Mouse (Mus musculus): ENCODE results near the gene Muc5ac. TPM values are rescaled to one million over a fixed set of nuclear protein-coding genes. Genes with fewer than 3 reads are reported as not detected.

Gene Muc5ac
- polyA plus RNA-seq, 1 experiment from 2014 or later = not detected

GRCm38 (mm10) chr7:141861046-141861445 lies 72.3 kb downstream of the Muc5ac start:
- Histone ChIP-seq H3K27ac (no peak overlapping the region), H3K4me3 (no peak overlapping the region), H3K4me1 (replicated peaks) (no peaks in the 10 kb centered on the region), H3K36me3 (no peaks in the 10 kb centered on the region), H3K27me3 (ENCODE audit: insufficient read depth, poor library complexity, severe bottlenecking) (no peaks in the 10 kb centered on the region), H3K9me3 (no peaks in the 10 kb centered on the region)
- DNase-seq (ENCODE audit: low spot score) = no peak
- 92% methylated on average over 4 of the region's 4 CpGs for WGBS

Other genes starting within 250 kb of the Muc5ac start
- 24.9 and 30.2 TPM in 2 replicates for gene Chid1, start 249.1 kb upstream of the Muc5ac start, polyA plus RNA-seq (2016; fragmentation: Nextera tagmentation; extraction: Ambion mirVana)
- gene Ap2a2, start 226.8 kb upstream of the Muc5ac start, polyA plus RNA-seq (2016; fragmentation: Nextera tagmentation; extraction: Ambion mirVana) = 105 and 108 TPM in 2 replicates
- gene Muc6, start 133.7 kb upstream of the Muc5ac start, polyA plus RNA-seq (2016; fragmentation: Nextera tagmentation; extraction: Ambion mirVana) = 0.12 and 0.26 TPM in 2 replicates
- 0.41 and 0.47 TPM in 2 replicates for gene Muc2, start 98.6 kb upstream of the Muc5ac start, polyA plus RNA-seq (2016; fragmentation: Nextera tagmentation; extraction: Ambion mirVana)
- gene Muc5b, start 50.1 kb downstream of the Muc5ac start, polyA plus RNA-seq (2016; fragmentation: Nextera tagmentation; extraction: Ambion mirVana) = 0.01 and 0.02 TPM in 2 replicates
- gene Tollip, start 129.5 kb downstream of the Muc5ac start, polyA plus RNA-seq (2016; fragmentation: Nextera tagmentation; extraction: Ambion mirVana) = 60.3 and 69.0 TPM in 2 replicates
- 8.7 and 14.1 TPM in 2 replicates for gene Brsk2, start 160.8 kb downstream of the Muc5ac start, polyA plus RNA-seq (2016; fragmentation: Nextera tagmentation; extraction: Ambion mirVana)